Comparison of ENCODE assay signal across 8 mouse cellular contexts in the genomic region with DNA sequence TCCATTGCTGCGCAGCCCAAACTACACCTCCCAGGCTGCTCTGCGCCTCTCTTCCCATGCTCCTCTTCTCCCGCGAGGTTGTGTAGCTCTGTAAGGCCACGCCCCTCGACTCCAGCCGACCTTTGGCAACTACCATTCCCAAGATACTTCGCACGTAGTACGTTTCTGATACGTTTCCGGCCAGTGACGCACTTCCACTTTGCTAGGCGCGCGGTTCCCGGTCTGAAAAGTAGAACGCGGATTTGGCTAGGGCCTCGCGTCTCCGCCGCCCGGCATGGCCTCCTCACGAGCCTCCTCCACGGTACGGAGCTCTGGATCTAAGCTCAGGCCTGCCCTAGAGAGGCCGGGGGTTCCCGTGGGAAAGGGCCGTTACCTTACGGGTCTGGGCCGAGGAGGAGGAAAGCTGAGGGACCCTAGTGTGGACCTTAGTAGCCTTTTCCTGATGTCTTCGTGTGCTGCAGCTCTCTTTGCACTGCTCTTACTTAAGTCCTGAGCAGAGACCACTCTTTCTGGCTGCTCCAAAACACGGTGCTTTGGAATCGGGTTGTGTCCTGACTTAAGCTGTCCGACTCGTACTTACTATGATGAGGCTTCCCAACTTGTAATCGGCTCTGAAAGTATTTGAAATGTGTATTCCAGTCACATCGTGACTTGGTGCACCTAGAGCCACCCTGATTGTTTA. TPM values are rescaled to one million over a fixed set of nuclear protein-coding genes. Genes with fewer than 3 reads are reported as not detected.
DNase-seq lines count a peak whose midpoint lies in the region; ATAC-seq and TF ChIP-seq lines count a peak whose summit lies in the region.

A gene (minus strand): TSS at position 42 of the 682 bp plus-strand sequence.
A gene (plus strand): TSS at position 197 of the 682 bp plus-strand sequence.

- peak within 1 kb of the TSS; percentile 95 for H3K9ac ChIP-seq in CH12.LX (ENCODE audit: insufficient read depth, low read depth)
- H3K9ac ChIP-seq in forebrain, embryonic 11.5 days (ENCODE audit: low read length) = peak within 1 kb of the TSS; percentile 88
- peak within 1 kb of the TSS; percentile 95 for H3K9ac ChIP-seq in heart, embryonic 16.5 days (ENCODE audit: low read length)
- H3K9ac ChIP-seq in liver, embryonic 15.5 days = peak within 1 kb of the TSS; percentile 77
- H3K9ac ChIP-seq in neural tube, embryonic 12.5 days = peak within 1 kb of the TSS; percentile 71

- no peaks in the 10 kb centered on the region for H3K9me3 ChIP-seq in CH12.LX (replicated peaks; ENCODE audit: low read length)
- no peaks in the 10 kb centered on the region for H3K9me3 ChIP-seq in forebrain, embryonic 11.5 days (ENCODE audit: control insufficient read depth, low read length)
- H3K9me3 ChIP-seq in heart, embryonic 16.5 days (replicated peaks; ENCODE audit: control insufficient read depth, low read length) = no peaks in the 10 kb centered on the region
- no peaks in the 10 kb centered on the region for H3K9me3 ChIP-seq in liver, embryonic 15.5 days (replicated peaks)
- no peaks in the 10 kb centered on the region for H3K9me3 ChIP-seq in neural tube, embryonic 12.5 days

- in situ Hi-C loops in CH12.LX (cut with MboI; ENCODE audit: low pct_ligation_motif_present, low pct_unique_long_range_greater_than_20kb, low sequenced_read_pairs) = loop anchor here (10.0 kb wide), 1 partner anchor 96 kb away; a partner anchor contains a TSS

- under 1% methylated on average over 39 of the region's 39 CpGs for whole genome bisulfite sequencing in forebrain, embryonic 11.5 days
- WGBS in heart, embryonic 16.5 days = under 1% methylated on average over 39 of the region's 39 CpGs
- under 1% methylated on average over 39 of the region's 39 CpGs for WGBS in liver, embryonic 15.5 days (ENCODE audit: insufficient replicate concordance)
- under 1% methylated on average over 39 of the region's 39 CpGs for WGBS in neural tube, embryonic 12.5 days

- no peak for TF ChIP-seq RAD21 in CH12.LX (IDR thresholded peaks at IDR 0.05; ENCODE audit: low read depth, low read length)

- H3K79me2 ChIP-seq in CH12.LX (replicated peaks; ENCODE audit: control insufficient read depth, extremely low read depth, insufficient read depth, poor library complexity, severe bottlenecking) = peaks cover 72% of the 10 kb centered on the region

- H3K4me3 ChIP-seq in CH12.LX (replicated peaks in 1 of 3; ENCODE audit: low read depth in 2 of 3, low read length in 2 of 3, poor library complexity in 1 of 3) = peak within 1 kb of the TSS; percentile 77 to 99 (median 80)
- peak within 1 kb of the TSS; percentile 75 for H3K4me3 ChIP-seq in forebrain, embryonic 11.5 days (ENCODE audit: low read depth, low read length)
- H3K4me3 ChIP-seq in heart, embryonic 16.5 days (ENCODE audit: low read length) = peak within 1 kb of the TSS; percentile 88
- H3K4me3 ChIP-seq in liver, embryonic 15.5 days (replicated peaks) = peak within 1 kb of the TSS; percentile 74
- H3K4me3 ChIP-seq in neural tube, embryonic 12.5 days = peak within 1 kb of the TSS; percentile 68

- dilution Hi-C loops in CH12.LX (cut with MboI; ENCODE audit: extremely low pct_ligation_motif_present, extremely low pct_unique_long_range_greater_than_20kb, low sequenced_read_pairs) = no loop called here

- H3K27me3 ChIP-seq in CH12.LX (replicated peaks) = no peaks in the 10 kb centered on the region
- no peaks in the 10 kb centered on the region for H3K27me3 ChIP-seq in forebrain, embryonic 11.5 days (ENCODE audit: control insufficient read depth, insufficient read depth, low read length)
- H3K27me3 ChIP-seq in heart, embryonic 16.5 days (ENCODE audit: control insufficient read depth, insufficient read depth, low read length) = no peaks in the 10 kb centered on the region
- no peaks in the 10 kb centered on the region for H3K27me3 ChIP-seq in liver, embryonic 15.5 days
- H3K27me3 ChIP-seq in neural tube, embryonic 12.5 days (replicated peaks) = no peaks in the 10 kb centered on the region

- no peak for TF ChIP-seq EP300 in CH12.LX (IDR thresholded peaks at IDR 0.05; ENCODE audit: low read length)

- peak within 1 kb of the TSS; percentile 66 for H3K27ac ChIP-seq in CH12.LX (ENCODE audit: insufficient read depth, low read depth)
- H3K27ac ChIP-seq in forebrain, embryonic 11.5 days (ENCODE audit: low read depth, low read length) = peak within 1 kb of the TSS; percentile 55
- H3K27ac ChIP-seq in heart, embryonic 16.5 days (ENCODE audit: low read length) = peak within 1 kb of the TSS; percentile 93
- H3K27ac ChIP-seq in liver, embryonic 15.5 days (replicated peaks) = peak within 1 kb of the TSS; percentile 85
- peak within 1 kb of the TSS; percentile 51; the same call in 1 of the 2 replicates for H3K27ac ChIP-seq in neural tube, embryonic 12.5 days

- peak; percentile 99 for ATAC-seq in forebrain, embryonic 11.5 days (replicated peaks; ENCODE audit: low FRiP score)
- peak; percentile 100 for ATAC-seq in heart, embryonic 16.5 days (replicated peaks; ENCODE audit: extremely low read depth, insufficient read depth, low FRiP score)
- ATAC-seq in liver, embryonic 15.5 days (ENCODE audit: insufficient read depth) = peak; percentile 99
- ATAC-seq in neural tube, embryonic 12.5 days (ENCODE audit: low FRiP score, low read depth) = peak; percentile 99

- DNase-seq in CH12.LX (ENCODE audit: extremely low read depth) = peak; percentile 99
- DNase-seq in c-Kit-positive CD71-positive TER-119-negative erythroid progenitor cells, embryonic 14.5 days (ENCODE audit: low read depth) = peak; percentile 99
- peak; percentile 97 for DNase-seq in forebrain, embryonic 11.5 days (ENCODE audit: low spot score)
- peak; percentile 99 to 100 for DNase-seq in kidney, postnatal 36 days
- DNase-seq in telencephalon, adult 2 months (ENCODE audit: low read depth, low spot score) = peak; percentile 99

- H3K36me3 ChIP-seq in CH12.LX (replicated peaks in 1 of 2; ENCODE audit: control insufficient read depth in 1 of 2, insufficient read depth in 1 of 2, low read length in 1 of 2) = peaks cover 24 to 54% of the 10 kb centered on the region in 2 experiments
- peaks cover 4% of the 10 kb centered on the region; the same call in 1 of the 2 replicates for H3K36me3 ChIP-seq in forebrain, embryonic 11.5 days (ENCODE audit: control insufficient read depth, insufficient read depth, low read length)
- H3K36me3 ChIP-seq in heart, embryonic 16.5 days (ENCODE audit: control insufficient read depth, insufficient read depth) = peaks cover 14% of the 10 kb centered on the region
- H3K36me3 ChIP-seq in liver, embryonic 15.5 days (replicated peaks) = peaks cover 52% of the 10 kb centered on the region
- H3K36me3 ChIP-seq in neural tube, embryonic 12.5 days = peaks cover 19% of the 10 kb centered on the region

- peak within 1 kb of the TSS; percentile 95 for H3K4me2 ChIP-seq in CH12.LX (ENCODE audit: insufficient read depth, low read depth, poor library complexity, severe bottlenecking)
- H3K4me2 ChIP-seq in forebrain, embryonic 11.5 days (ENCODE audit: low read depth, low read length, severe bottlenecking) = peak within 1 kb of the TSS; percentile 74
- peak within 1 kb of the TSS; percentile 61 for H3K4me2 ChIP-seq in heart, embryonic 16.5 days (ENCODE audit: low read depth, low read length)
- peak within 1 kb of the TSS; percentile 87 for H3K4me2 ChIP-seq in liver, embryonic 15.5 days
- H3K4me2 ChIP-seq in neural tube, embryonic 12.5 days (replicated peaks) = peak within 1 kb of the TSS; percentile 68

- TF ChIP-seq CTCF in CH12.LX (conservative IDR thresholded peaks at IDR 0.05 in 1 of 2, IDR thresholded peaks at IDR 0.05 in 1 of 2; ENCODE audit: low read depth in 2 of 2, low read length in 2 of 2) = no peak

- TF ChIP-seq POLR2A in CH12.LX (IDR thresholded peaks at IDR 0.05; ENCODE audit: low read depth, low read length) = peak; percentile 97

- peaks cover 12 to 54% of the 10 kb centered on the region in 2 experiments for H3K4me1 ChIP-seq in CH12.LX (ENCODE audit: control insufficient read depth in 1 of 2, insufficient read depth in 2 of 2)
- H3K4me1 ChIP-seq in forebrain, embryonic 11.5 days (replicated peaks; ENCODE audit: control insufficient read depth, insufficient read depth, low read length) = peaks cover 5% of the 10 kb centered on the region
- H3K4me1 ChIP-seq in heart, embryonic 16.5 days (ENCODE audit: control insufficient read depth, insufficient read depth, low read length) = peaks cover 20% of the 10 kb centered on the region
- H3K4me1 ChIP-seq in liver, embryonic 15.5 days (replicated peaks) = peaks cover 39% of the 10 kb centered on the region
- peaks cover 19% of the 10 kb centered on the region for H3K4me1 ChIP-seq in neural tube, embryonic 12.5 days

TF ChIP-seq in CH12.LX, 34 proteins besides CTCF, POLR2A, EP300 and RAD21 (continues in another document):
- peak; percentile 90 for TF ChIP-seq POLR2AphosphoS2 (IDR thresholded peaks at IDR 0.05; ENCODE audit: low read depth, low read length)
- TF ChIP-seq ELF1 (IDR thresholded peaks at IDR 0.05; ENCODE audit: low read depth, low read length) = peak; percentile 82
- no peak for TF ChIP-seq MAZ (IDR thresholded peaks at IDR 0.05; ENCODE audit: low read depth, low read length)
- TF ChIP-seq ZMIZ1 (IDR thresholded peaks at IDR 0.05; ENCODE audit: low read depth, low read length) = peak; percentile 89; the same call in 1 of the 2 replicates
- TF ChIP-seq CHD1 (IDR thresholded peaks at IDR 0.05; ENCODE audit: low read depth, low read length) = 0 out of 2 replicates have a peak, but pooled peaks have one; percentile 3
- peak; percentile 71; the same call in 1 of the 2 replicates for TF ChIP-seq MAX (IDR thresholded peaks at IDR 0.05; ENCODE audit: low read length)
- no peak for TF ChIP-seq JUND (conservative IDR thresholded peaks at IDR 0.05; ENCODE audit: low read depth, low read length)
- no peak for TF ChIP-seq BHLHE40 (IDR thresholded peaks at IDR 0.05; ENCODE audit: low read depth, low read length)

RNA-seq across cellular contexts. Expression of the first gene that starts in this region (rescaled TPM):
- total RNA-seq in CH12.LX (2012; rRNA removed) (78.2 and 103 TPM in 2 replicates), CH12.LX (2014; rRNA removed) (256 and 258 TPM in 2 replicates)
- 105 and 125 TPM in 2 replicates for polyA plus RNA-seq in CH12.LX (2012; ENCODE audit: insufficient read length, low read depth)
- 185 and 190 TPM in 2 replicates for polyA plus RNA-seq in forebrain, embryonic 11.5 days (2014; fragmentation: Nextera tagmentation; extraction: Ambion mirVana)
- 83.0 and 85.5 TPM in 2 replicates for polyA plus RNA-seq in heart, embryonic 16.5 days (2015; fragmentation: Nextera tagmentation; extraction: Ambion mirVana)
- polyA plus RNA-seq in liver, embryonic 15.5 days (2015; fragmentation: Nextera tagmentation; extraction: Ambion mirVana) = 53.5 and 57.4 TPM in 2 replicates
- 139 and 140 TPM in 2 replicates for polyA plus RNA-seq in neural tube, embryonic 12.5 days (2016; fragmentation: Nextera tagmentation; extraction: Ambion mirVana)

RNA-seq across cellular contexts. Expression of the second gene that starts in this region (rescaled TPM):
- total RNA-seq in CH12.LX (2012; rRNA removed) = 18.1 and 22.5 TPM in 2 replicates
- total RNA-seq in CH12.LX (2014; rRNA removed) = 33.5 and 33.9 TPM in 2 replicates
- 31.6 and 33.7 TPM in 2 replicates for polyA plus RNA-seq in CH12.LX (2012; ENCODE audit: insufficient read length, low read depth)
- polyA plus RNA-seq in forebrain, embryonic 11.5 days (2014; fragmentation: Nextera tagmentation; extraction: Ambion mirVana) = 34.9 and 35.7 TPM in 2 replicates
- 12.8 and 15.0 TPM in 2 replicates for polyA plus RNA-seq in heart, embryonic 16.5 days (2015; fragmentation: Nextera tagmentation; extraction: Ambion mirVana)
- 9.1 and 9.3 TPM in 2 replicates for polyA plus RNA-seq in liver, embryonic 15.5 days (2015; fragmentation: Nextera tagmentation; extraction: Ambion mirVana)
- 22.0 and 23.3 TPM in 2 replicates for polyA plus RNA-seq in neural tube, embryonic 12.5 days (2016; fragmentation: Nextera tagmentation; extraction: Ambion mirVana)

Comparison
In these comparisons a context has a peak if more than half of its experiments do, and no peak if none do; other contexts are left out.
1. Peak in every context shown above with its lines: DNase-seq, ATAC-seq, H3K4me3 ChIP-seq and H3K27ac ChIP-seq.